Mouse (Mus musculus): ENCODE data around the gene Olfr331.

DNA sequence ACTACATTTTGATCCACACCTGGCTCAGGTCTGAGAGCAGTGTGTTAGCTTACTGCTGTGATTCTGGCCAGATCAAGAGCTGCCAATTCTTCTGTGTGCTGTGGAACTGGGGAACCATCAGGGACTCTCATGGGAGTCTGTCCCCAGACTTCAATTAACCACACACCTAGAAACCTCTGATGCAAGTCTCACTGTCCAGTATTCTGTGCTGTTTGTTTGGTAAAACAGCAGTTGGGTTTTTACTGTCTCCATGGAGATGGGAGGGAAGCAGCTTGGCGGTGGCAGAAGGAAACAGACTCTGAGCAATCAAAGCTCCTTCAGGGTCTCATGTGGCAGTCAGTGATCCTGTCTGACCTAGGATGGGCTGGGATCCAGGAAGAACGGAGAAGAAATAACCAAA lies 9.9 kb downstream of the Olfr331 start, which contains the start of gene Olfr332:
- TF ChIP-seq CTCF (IDR thresholded peaks at IDR 0.05; ENCODE audit: control insufficient read depth, insufficient read depth, insufficient read length) (no peak), MYOD1 (IDR thresholded peaks at IDR 0.05; ENCODE audit: control insufficient read depth, insufficient read length, low read depth) (no peak), CEBPB (IDR thresholded peaks at IDR 0.05; ENCODE audit: low read depth) (no peak), MAX (IDR thresholded peaks at IDR 0.05) (no peak), FOSL1 (IDR thresholded peaks at IDR 0.05; ENCODE audit: insufficient read depth, low read length, poor library complexity, severe bottlenecking) (no peak), USF1 (IDR thresholded peaks at IDR 0.05; ENCODE audit: low read depth) (no peak)
